Mouse (Mus musculus) naive thymus-derived CD4-positive, alpha-beta T cell, adult 5 months (primary cell): ENCODE measurements around the gene Gm10803. TPM values are rescaled to one million over a fixed set of nuclear protein-coding genes. Genes with fewer than 3 reads are reported as not detected.

Experiments used
- polyA plus RNA-seq: library from polyadenylated mRNA; unstranded; fragments of 100-300 nt; shearing (Covaris generic); gene quantifications from one replicate; pipeline ENCODE4 v1.2.1, GENCODE M21; 2017

Gene Gm10803
- polyA plus RNA-seq = not detected

GRCm38 (mm10) chr2:93560268-93560667 is at the start of gene Gm10803:
Gm10803 (plus strand) TSS chr2:93560568.

Other genes starting within 250 kb of the Gm10803 start
- 0.09 TPM for gene Tspan18, start 226.1 kb upstream of the Gm10803 start, polyA plus RNA-seq
- 244 TPM for gene Cd82, start 97.4 kb upstream of the Gm10803 start, polyA plus RNA-seq
- gene Alx4, start 81.8 kb downstream of the Gm10803 start, polyA plus RNA-seq = not detected